Mouse (Mus musculus) naive thymus-derived CD4-positive, alpha-beta T cell, adult 5 months (primary cell): Measurements from ENCODE around the gene Ankrd50. TPM values are rescaled to one million over a fixed set of nuclear protein-coding genes. Genes with fewer than 3 reads are reported as not detected.

Source experiments
- polyA plus RNA-seq: library from polyadenylated mRNA; unstranded; fragments of 100-300 nt; shearing (Covaris generic); gene quantifications from one replicate; pipeline ENCODE4 v1.2.1, GENCODE M21; 2017

Gene Ankrd50
- polyA plus RNA-seq = 119 TPM

DNA sequence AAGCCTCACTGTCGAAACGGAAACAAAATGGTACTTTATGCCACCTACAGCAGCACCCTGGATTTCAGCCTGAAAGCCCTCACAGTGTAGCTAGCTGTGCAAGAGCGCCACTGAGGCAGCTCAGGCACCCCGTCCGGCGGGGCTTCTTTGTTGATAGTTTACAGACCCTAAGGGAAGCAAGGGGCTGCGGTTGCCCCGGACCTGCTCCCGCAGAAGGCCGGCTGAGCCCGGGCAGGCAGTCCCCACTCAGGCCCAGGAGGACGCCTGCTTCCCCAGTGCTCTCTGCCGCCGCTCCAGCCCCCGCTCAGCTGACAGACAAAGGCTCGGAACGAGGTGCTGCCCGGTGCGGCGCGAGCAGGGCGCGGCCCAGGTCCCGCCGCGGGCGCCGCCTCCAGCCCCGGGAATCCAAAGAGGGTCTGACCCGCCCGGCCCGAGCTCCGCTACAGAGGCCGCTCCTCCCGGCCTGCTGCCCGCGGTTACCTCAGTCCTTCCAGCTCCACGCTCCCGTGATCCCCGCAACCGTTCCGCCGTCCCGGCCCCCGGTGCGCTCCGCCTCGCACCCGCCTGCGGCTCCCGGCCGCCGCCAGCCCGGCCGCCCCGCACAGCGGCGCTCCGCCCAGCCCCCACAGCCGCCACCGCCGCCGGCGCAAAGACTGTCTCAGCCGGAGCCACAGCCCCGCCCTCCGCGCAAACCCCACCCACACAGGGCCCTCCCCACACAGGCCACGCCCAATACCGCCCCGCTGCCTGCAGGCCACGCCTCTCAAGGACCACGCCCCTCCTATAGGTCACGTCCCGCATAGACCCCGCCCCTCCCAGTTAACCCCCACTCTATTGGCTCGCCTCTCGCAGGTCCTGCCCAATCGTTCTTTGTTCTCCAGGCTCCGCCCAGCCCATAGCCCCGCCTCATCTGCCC is at the start of gene Ankrd50:
TSS of gene Ankrd50 (minus strand) at position 654 of the 916 bp plus-strand sequence.

